Mouse (Mus musculus) neural tube, embryonic 14.5 days (tissue): ENCODE data around the gene Ccdc88c. TPM values are rescaled to one million over a fixed set of nuclear protein-coding genes. Genes with fewer than 3 reads are reported as not detected.

Experiments used
- ATAC-seq: fragments of 200-750 bp; cut with Nextera tagmentation; 2 replicates; pipeline ENCODE4 v1.8.0; 2017; ENCODE audit warnings: low read depth, mild to moderate bottlenecking, moderate TSS enrichment, moderate library complexity
- H3K27ac ChIP-seq: fragments of 300-500 bp; sonication (generic); 2 replicates; pipeline ENCODE4 v1.5.1; 2014; ENCODE audit warnings: low read depth, mild to moderate bottlenecking, control low read depth, low read length, moderate library complexity, mixed read lengths
- H3K27me3 ChIP-seq: fragments of 300-500 bp; sonication (generic); 2 replicates; pipeline ENCODE4 v1.6.1; 2014; ENCODE audit warnings: low read length; ENCODE audit not compliant: control insufficient read depth, insufficient read depth
- H3K36me3 ChIP-seq: fragments of 300-500 bp; sonication (generic); 2 replicates; pipeline ENCODE4 v1.6.1; 2014; ENCODE audit warnings: low read length, mixed read lengths; ENCODE audit not compliant: control insufficient read depth, insufficient read depth
- H3K4me1 ChIP-seq: fragments of 300-500 bp; sonication (generic); 2 replicates; pipeline ENCODE4 v1.6.1; 2014; ENCODE audit warnings: low read length; ENCODE audit not compliant: control insufficient read depth, insufficient read depth
- H3K4me2 ChIP-seq: fragments of 300-500 bp; sonication (generic); 2 replicates; pipeline ENCODE4 v1.6.1; 2014; ENCODE audit warnings: mild to moderate bottlenecking, low read depth, low read length, control low read depth
- H3K4me3 ChIP-seq: fragments of 300-500 bp; sonication (generic); 2 replicates; pipeline ENCODE4 v1.5.1; 2014; ENCODE audit warnings: low read depth, low read length, control low read depth, mixed read lengths
- H3K9ac ChIP-seq: fragments of 300-500 bp; sonication (generic); replicated peaks from 2 replicates; pipeline ENCODE4 v1.6.1; 2014; ENCODE audit warnings: low read depth, mild to moderate bottlenecking, control low read depth, low read length, mixed read lengths
- H3K9me3 ChIP-seq: fragments of 300-500 bp; sonication (generic); 2 replicates; pipeline ENCODE4 v1.6.1; 2016; ENCODE audit warnings: low read length; ENCODE audit not compliant: control insufficient read depth
- WGBS: fragments of 180-500 bp; shearing (Covaris S2); extraction: QIAGEN DNeasy Blood & Tissue Kit; methylation state at CpG from one replicate; pipeline ENCODE4 v1.1.7; 2014; 5-methylcytosine and 5-hydroxymethylcytosine counted together
- polyA plus RNA-seq: library from polyadenylated mRNA; unstranded; fragments of >200 nt; fragmentation: Nextera tagmentation; extraction: Ambion mirVana; gene quantifications from 2 replicates; pipeline ENCODE4 v1.2.1, GENCODE M21; 2014

Gene Ccdc88c
- 13.6 and 14.6 TPM in 2 replicates for polyA plus RNA-seq

DNA sequence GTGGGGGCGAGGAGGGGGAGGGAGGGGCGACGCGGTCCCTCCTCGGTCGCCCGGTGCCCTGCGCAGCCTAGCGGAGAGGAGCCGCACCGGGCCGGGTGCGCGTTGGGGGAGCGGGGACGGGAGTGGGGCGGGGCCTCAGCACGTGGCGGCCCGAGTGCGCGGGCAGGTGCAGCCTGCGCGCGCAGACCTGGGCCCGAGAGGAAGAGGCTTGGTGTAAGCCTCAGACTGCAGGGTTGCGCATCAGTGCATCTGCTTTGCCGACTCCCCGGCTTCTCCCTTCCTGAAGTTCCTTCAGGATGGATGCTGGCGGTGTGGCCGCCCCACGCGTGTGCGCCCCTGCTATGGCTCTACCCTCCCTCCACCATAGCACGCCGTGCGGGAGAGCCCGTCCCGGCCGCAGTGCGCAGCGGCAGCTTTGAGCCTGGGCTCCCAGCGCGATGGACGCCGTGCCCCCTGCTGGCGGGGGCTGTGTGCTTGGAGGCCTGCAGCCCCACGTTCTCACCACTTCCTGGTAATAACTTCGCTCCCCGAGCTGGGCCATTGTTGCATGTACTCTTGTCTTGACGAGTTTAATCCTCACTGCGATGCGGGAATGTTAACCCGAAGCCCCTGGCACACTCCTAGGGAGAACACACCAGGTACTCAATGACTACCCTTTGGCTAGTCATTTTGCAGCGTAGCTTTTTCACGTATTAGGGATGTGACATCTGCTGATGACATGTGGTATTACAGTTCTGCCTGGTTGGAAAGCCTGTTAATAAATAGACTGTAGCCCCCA is at the start of gene Ccdc88c:
TSS of gene Ccdc88c (minus strand) at position 103 of the 778 bp plus-strand sequence.
- Histone ChIP-seq H3K27ac (peak within 1 kb of the TSS; percentile 91), H3K36me3 (no peaks in the 10 kb centered on the region), H3K9ac (peak within 1 kb of the TSS; percentile 84), H3K4me3 (peak within 1 kb of the TSS; percentile 75), H3K27me3 (no peaks in the 10 kb centered on the region), H3K4me1 (peaks cover 23% of the 10 kb centered on the region), H3K9me3 (no peaks in the 10 kb centered on the region), H3K4me2 (peak within 1 kb of the TSS; percentile 88)
- under 1% methylated on average over 46 of the region's 56 CpGs for WGBS
- peak; percentile 90 for ATAC-seq

DNA sequence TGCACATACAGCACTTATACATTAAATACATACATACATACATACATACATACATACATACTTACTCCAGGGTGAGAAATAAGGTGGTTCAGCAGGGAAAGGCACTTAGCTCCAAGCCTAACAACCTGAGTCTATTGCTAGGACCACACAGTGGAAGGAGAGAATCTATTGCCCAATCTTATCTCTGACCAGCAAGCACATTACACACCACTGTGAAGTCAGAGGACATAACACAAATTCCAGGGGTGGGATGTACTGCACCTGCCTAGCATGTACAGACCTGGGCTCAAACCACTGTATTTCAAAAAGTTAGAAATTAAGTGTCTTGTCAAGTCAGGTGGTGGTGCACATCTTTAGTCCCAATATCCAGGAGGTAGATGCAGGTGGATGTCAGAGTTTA is 49.1 kb upstream of the Ccdc88c start:
- no peaks in the 10 kb centered on the region for H3K27me3 ChIP-seq
- H3K4me3 ChIP-seq, result no peak overlapping the region
- H3K4me2 ChIP-seq, result no peak overlapping the region
- no peak for ATAC-seq
- no peaks in the 10 kb centered on the region for H3K9me3 ChIP-seq
- no peaks in the 10 kb centered on the region for H3K36me3 ChIP-seq
- no peak overlapping the region for H3K27ac ChIP-seq
- peaks cover 13% of the 10 kb centered on the region for H3K4me1 ChIP-seq
- no peak overlapping the region for H3K9ac ChIP-seq

DNA sequence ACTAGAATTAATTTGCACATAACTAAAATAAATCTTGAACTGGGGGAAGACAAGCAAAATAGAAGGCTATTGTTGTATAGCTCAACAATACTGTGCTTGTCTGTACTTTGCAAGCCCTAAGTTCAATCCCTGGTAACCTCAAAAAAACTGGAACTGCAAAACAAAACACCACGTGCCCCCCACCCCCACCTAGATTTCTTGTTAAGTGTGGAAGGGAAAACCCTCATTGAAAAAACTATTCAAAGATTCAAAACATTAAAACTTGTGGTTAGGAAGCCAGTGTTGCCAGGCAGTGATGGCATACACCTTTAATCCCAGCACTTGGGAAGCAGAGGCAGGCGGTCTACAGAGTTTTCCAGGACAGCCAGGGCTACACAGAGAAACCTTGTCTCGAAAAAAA is 46.6 kb upstream of the Ccdc88c start:
- ATAC-seq, result no peak
- Histone ChIP-seq H3K4me1 (0 out of 2 replicates have a peak, but pooled peaks cover 1% of the 10 kb centered on the region), H3K9ac (no peak overlapping the region), H3K36me3 (no peaks in the 10 kb centered on the region), H3K27ac (no peak overlapping the region), H3K4me3 (no peak overlapping the region), H3K9me3 (no peaks in the 10 kb centered on the region), H3K27me3 (no peaks in the 10 kb centered on the region), H3K4me2 (no peak overlapping the region)
- WGBS, result 91% methylated on average over 3 of the region's 3 CpGs

DNA sequence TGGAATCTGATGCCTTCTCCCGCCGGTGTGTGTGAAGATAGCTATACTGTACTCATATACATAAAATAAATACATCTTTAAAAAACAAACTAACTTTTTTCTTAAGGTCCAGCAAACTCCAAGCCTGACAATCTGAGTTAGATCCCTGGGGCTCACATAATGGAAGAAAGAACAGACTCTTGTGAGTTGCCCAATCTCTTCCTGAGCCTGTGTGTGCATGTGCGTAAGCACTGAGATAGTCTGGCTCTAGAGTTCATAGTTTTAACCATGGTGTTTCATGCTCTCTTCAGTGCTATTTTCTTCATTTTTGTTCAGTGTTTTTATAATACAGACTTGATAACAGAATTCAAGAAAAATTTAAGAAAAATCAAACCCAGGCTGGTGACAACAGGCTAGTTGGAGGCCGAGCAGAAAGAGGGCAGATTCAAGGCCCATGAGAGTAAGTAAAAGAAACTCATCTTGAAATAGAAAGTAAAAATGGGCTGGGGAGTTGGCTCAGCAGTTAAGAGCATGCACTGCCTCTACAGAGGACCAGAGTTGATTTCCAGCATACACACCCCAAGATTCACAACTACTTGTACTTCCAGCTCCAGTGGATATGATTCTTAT is 46.1 kb upstream of the Ccdc88c start:
- WGBS, result 90% methylated on average over 4 of the region's 4 CpGs
- Histone ChIP-seq H3K27me3 (no peaks in the 10 kb centered on the region), H3K27ac (no peak overlapping the region), H3K4me2 (no peak overlapping the region), H3K36me3 (no peaks in the 10 kb centered on the region), H3K4me3 (no peak overlapping the region), H3K4me1 (no peaks in the 10 kb centered on the region), H3K9ac (no peak overlapping the region), H3K9me3 (no peaks in the 10 kb centered on the region)
- ATAC-seq, result no peak

DNA sequence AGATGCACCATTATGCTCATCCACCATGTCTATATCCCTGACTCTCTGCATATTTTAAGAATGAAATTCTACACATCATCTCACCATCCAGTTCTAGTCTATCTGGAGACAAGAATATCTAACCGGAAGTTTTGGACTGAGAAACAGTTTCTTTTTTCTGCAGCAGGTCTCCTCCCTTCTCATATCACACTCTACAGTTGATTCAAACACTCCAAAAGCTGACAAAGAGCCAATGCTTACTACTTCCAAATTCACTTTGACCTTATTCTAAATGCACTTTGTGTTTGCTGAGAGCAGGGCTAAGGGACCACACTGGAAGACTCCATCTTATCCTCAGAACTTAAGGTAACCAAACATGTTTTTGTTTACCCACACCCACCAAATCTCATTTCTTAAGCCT is 41.0 kb upstream of the Ccdc88c start:
- Histone ChIP-seq H3K9me3 (no peaks in the 10 kb centered on the region), H3K4me2 (no peak overlapping the region), H3K36me3 (no peaks in the 10 kb centered on the region), H3K4me3 (no peak overlapping the region), H3K27ac (no peak overlapping the region), H3K4me1 (no peaks in the 10 kb centered on the region), H3K9ac (no peak overlapping the region), H3K27me3 (no peaks in the 10 kb centered on the region)
- no peak for ATAC-seq
- 97% methylated on average over 1 of the region's 1 CpGs for WGBS

DNA sequence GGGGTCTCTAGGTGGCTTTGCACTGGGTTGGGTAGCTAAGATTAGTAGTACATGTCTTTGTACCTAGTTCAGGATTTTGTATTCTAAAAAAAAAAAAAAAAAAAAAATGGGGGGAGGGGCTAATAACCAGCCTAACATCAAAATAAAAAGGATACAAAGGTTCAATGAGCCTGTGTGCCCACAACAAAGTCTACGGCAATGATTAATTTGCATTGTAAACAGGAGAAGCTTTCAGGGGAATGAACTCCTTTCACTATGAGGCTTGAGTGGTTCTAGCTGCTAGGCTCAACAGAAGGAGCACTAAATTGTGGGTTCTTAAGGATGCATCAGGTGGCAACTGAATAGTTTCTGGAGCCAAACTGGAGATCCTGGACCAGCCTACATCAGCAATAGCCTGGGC is 37.5 kb upstream of the Ccdc88c start:
- no peak overlapping the region for H3K27ac ChIP-seq
- no peaks in the 10 kb centered on the region for H3K9me3 ChIP-seq
- ATAC-seq, result no peak
- no peak overlapping the region for H3K4me2 ChIP-seq
- no peak overlapping the region for H3K4me3 ChIP-seq
- H3K27me3 ChIP-seq, result no peaks in the 10 kb centered on the region
- WGBS, result 87% methylated on average over 1 of the region's 1 CpGs
- H3K4me1 ChIP-seq, result no peaks in the 10 kb centered on the region
- H3K36me3 ChIP-seq, result peaks cover 11% of the 10 kb centered on the region; the same call in 1 of the 2 replicates
- H3K9ac ChIP-seq, result no peak overlapping the region

DNA sequence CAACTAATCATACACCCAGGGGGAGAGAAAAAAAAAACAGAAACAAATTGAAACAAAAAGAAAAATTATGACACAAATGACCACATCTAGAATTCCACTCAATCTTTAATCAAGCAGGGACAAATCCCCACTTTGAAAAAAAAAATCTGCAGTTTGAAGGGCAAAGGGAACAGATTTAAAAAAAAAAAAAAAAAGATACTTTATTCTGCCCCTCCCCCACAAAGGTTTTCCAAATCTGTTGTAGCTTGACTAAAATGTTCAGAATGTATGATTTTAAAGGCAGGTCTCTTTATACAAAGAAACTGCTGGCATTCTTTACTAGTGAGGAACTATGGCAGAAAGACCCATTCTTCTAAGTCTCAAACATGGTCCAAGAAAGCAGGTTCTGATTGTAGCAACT is 11.1 kb upstream of the Ccdc88c start:
- peaks cover 39% of the 10 kb centered on the region for H3K36me3 ChIP-seq
- ATAC-seq, result no peak

DNA sequence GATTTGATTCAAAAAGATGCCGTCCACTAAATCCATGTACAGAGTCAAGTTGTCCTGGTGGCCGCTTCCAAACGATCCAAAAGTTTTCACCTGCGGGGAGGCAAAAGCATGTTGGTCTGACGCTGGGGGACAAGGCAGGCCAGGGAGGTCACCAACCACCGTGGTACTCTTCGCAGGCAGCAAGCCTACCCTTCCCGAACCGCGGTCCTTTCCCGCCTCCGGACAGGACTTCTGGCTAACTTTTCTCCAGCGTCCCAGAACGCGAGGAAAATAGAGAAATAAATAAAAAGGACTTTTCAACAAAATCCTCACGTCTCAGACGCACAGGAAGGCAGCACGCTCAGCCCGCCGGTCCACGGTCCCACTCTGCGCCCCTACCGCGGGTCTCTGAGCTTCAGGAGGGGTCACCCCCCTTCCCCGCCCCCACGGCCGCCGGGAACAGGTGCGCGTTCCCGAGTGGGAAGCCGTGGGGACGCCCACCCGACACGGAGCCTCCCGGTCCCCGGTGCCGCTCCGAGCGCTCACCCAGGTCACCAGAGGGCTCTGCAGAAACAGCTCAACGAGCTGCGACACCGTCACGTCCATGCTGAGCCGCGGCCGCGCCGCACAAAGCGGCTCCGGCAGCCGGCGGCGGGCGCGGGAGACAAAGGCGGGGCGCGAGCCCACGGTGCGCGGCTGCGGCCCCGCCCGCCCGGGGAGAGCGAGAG is 456 bp downstream of the Ccdc88c start:
- Histone ChIP-seq H3K27ac (peak overlapping the region; percentile 91), H3K4me3 (peak overlapping the region; percentile 75), H3K36me3 (no peaks in the 10 kb centered on the region), H3K4me2 (peak overlapping the region; percentile 88), H3K4me1 (peaks cover 27% of the 10 kb centered on the region), H3K9me3 (no peaks in the 10 kb centered on the region), H3K27me3 (no peaks in the 10 kb centered on the region), H3K9ac (peak overlapping the region; percentile 84)
- under 1% methylated on average over 51 of the region's 67 CpGs for WGBS
- peak; percentile 58 for ATAC-seq

More for the DNA sequence above, 11.1 kb upstream of the Ccdc88c start:
- no peak overlapping the region for H3K9ac ChIP-seq
- H3K4me2 ChIP-seq, result no peak overlapping the region
- H3K27ac ChIP-seq, result no peak overlapping the region
- no peak overlapping the region for H3K4me3 ChIP-seq
- H3K4me1 ChIP-seq, result no peaks in the 10 kb centered on the region
- no peaks in the 10 kb centered on the region for H3K27me3 ChIP-seq
- H3K9me3 ChIP-seq, result no peaks in the 10 kb centered on the region
